Mouse (Mus musculus): ENCODE results near the gene Arhgdia.

GRCm38 (mm10) chr11:120571122-120571521 is 10.3 kb downstream of the Arhgdia start:
- TF ChIP-seq CTCF (IDR thresholded peaks at IDR 0.05; ENCODE audit: control insufficient read depth, insufficient read depth, insufficient read length): no peak
- no peak for TF ChIP-seq MAX (IDR thresholded peaks at IDR 0.05)
- TF ChIP-seq MYOD1 (IDR thresholded peaks at IDR 0.05; ENCODE audit: control insufficient read depth, insufficient read length, low read depth): no peak

Data from C2C12 (cell line).